ENCODE assay signal across 10 mouse cellular contexts in the genomic region with DNA sequence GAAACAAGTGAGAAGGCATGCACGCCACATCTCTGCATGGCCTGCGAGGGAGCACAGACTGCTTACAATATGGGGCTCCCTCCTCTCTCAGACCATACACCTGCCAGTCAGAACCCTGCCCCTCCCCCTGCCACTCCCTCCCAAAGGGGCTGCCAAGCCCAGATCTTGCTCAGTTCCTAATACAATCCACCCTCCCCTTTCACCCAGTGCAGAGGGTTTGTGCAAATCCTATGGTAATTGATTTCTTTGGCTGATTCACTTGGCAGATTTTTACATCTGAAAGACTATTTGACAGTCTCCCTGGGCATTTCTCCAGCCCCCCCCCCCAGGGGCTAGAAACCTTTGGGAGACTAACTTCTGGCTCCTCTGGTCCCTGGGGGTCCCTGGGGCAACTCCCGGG. TPM values are rescaled to one million over a fixed set of nuclear protein-coding genes. Genes with fewer than 3 reads are reported as not detected.
DNase-seq lines count a peak whose midpoint lies in the region; ATAC-seq lines count a peak whose summit lies in the region.
"Had no signal": no experiment of that assay in that cellular context is flagged by ENCODE, and none has a peak within 500 bp of the region (broad histone marks: within the 10 kb centered on the region; RNA-seq: fewer than 3 reads in every experiment).

No protein-coding gene starts in this region.

- ATAC-seq in hindbrain, embryonic 15.5 days (ENCODE audit: low FRiP score, low read depth), result peak; percentile 88

- H3K27me3 ChIP-seq in hindbrain, embryonic 15.5 days, result no peaks in the 10 kb centered on the region
- H3K27me3 ChIP-seq: embryonic facial prominence, embryonic 12.5 days; lung, embryonic 15.5 days had no signal

- WGBS in hindbrain, embryonic 15.5 days, result 21% methylated on average over 3 of the region's 3 CpGs

- peak; percentile 59 for DNase-seq in adrenal gland, postnatal 10 days
- no peak for DNase-seq in adrenal gland, adult 8-10 months
- peak; percentile 52 to 53 for DNase-seq in right cerebral cortex, postnatal 10 days (ENCODE audit: low spot score in 2 of 2)
- DNase-seq in right cerebral cortex, adult 18-20 months, result no peak
- DNase-seq in urinary bladder, postnatal 10 days (ENCODE audit: low spot score), result no peak
- DNase-seq in left cerebral cortex, postnatal 36 days (ENCODE audit: low spot score in 2 of 2), result no peak
- no peak for DNase-seq in ovary, postnatal 10 days (ENCODE audit: low spot score)

- H3K4me3 ChIP-seq in hindbrain, embryonic 15.5 days, result no peak overlapping the region
- H3K4me3 ChIP-seq: embryonic facial prominence, embryonic 12.5 days; lung, embryonic 15.5 days had no signal

- no peak overlapping the region for H3K9ac ChIP-seq in hindbrain, embryonic 15.5 days
- H3K9ac ChIP-seq: embryonic facial prominence, embryonic 12.5 days; lung, embryonic 15.5 days had no signal

- H3K27ac ChIP-seq in hindbrain, embryonic 15.5 days (replicated peaks), result no peak overlapping the region
- H3K27ac ChIP-seq: embryonic facial prominence, embryonic 12.5 days; lung, embryonic 15.5 days had no signal

- H3K4me1 ChIP-seq in hindbrain, embryonic 15.5 days (replicated peaks), result peaks cover 17% of the 10 kb centered on the region

- intact Hi-C loops in left cerebral cortex, postnatal 36 days (cut with DNase I), result no loop called here

- H3K36me3 ChIP-seq in hindbrain, embryonic 15.5 days, result no peaks in the 10 kb centered on the region
- H3K36me3 ChIP-seq: embryonic facial prominence, embryonic 12.5 days; lung, embryonic 15.5 days had no signal

- H3K4me2 ChIP-seq in hindbrain, embryonic 15.5 days, result no peak overlapping the region
- H3K4me2 ChIP-seq: embryonic facial prominence, embryonic 12.5 days; lung, embryonic 15.5 days had no signal

- H3K9me3 ChIP-seq in hindbrain, embryonic 15.5 days, result no peaks in the 10 kb centered on the region
- H3K9me3 ChIP-seq: embryonic facial prominence, embryonic 12.5 days; lung, embryonic 15.5 days had no signal

RNA-seq across cellular contexts. Expression of a gene that starts 2.1 kb away (rescaled TPM):
- total RNA-seq in adrenal gland, postnatal 10 days (2021), result 10 to 100 TPM; 15.6 to 22.3 TPM
- 10 to 100 TPM; 18.1 to 36.5 (median 27.2) TPM for total RNA-seq in adrenal gland, adult 8-10 months (2022)
- polyA plus RNA-seq in hindbrain, embryonic 15.5 days (2015; fragmentation: Nextera tagmentation; extraction: Ambion mirVana), result 39.0 and 40.1 TPM in 2 replicates
- total RNA-seq in left cerebral cortex, postnatal 36 days (2021), result 100 to 1,000 TPM; 127 to 178 TPM

Comparison
In these comparisons a context has a peak if more than half of its experiments do, and no peak if none do; other contexts are left out.
1. DNase-seq: peak in adrenal gland, postnatal 10 days (single experiment) and right cerebral cortex, postnatal 10 days (2 of 2); none in adrenal gland, adult 8-10 months (single experiment), right cerebral cortex, adult 18-20 months (single experiment), urinary bladder, postnatal 10 days (single experiment), left cerebral cortex, postnatal 36 days (0 of 2) and ovary, postnatal 10 days (single experiment).